Mouse (Mus musculus) stomach, postnatal 0 days (tissue): ENCODE data around the gene Mx1.

Source experiments
- CTCF ChIP-seq: IDR thresholded peaks from 2 replicates; pipeline ENCODE4 v1.5.1; 2016; ENCODE audit warnings: antibody characterized with exemption, low read depth, mild to moderate bottlenecking, moderate library complexity
- EP300 ChIP-seq: optimal IDR thresholded peaks from 2 replicates; pipeline ENCODE3; 2016; ENCODE audit warnings: antibody characterized with exemption

DNA sequence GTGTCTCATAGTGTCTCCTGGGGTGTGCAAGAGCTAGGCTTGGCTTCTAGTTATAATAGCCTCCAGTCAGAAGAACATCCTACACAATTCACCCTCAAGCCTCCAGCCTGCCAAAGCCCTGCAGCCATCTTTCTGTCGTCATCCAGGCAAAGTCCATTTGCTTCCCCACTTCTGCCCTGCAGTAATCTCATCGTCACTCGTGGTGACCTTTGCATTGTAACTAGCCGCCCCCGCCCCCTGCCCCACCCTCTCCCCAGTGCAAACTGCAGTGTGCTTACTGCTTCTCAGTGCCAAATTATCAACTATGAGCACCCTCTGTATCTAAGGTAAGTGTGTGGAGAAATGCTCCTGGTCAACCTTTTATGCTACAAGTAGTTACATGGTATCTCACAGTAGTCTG, 35.0 kb upstream of the Mx1 start:
- TF ChIP-seq CTCF (no peak), EP300 (no peak)
